Mouse (Mus musculus) monocyte, adult 5-6 weeks (primary cell): Measurements from ENCODE around the gene Bbof1. TPM values are rescaled to one million over a fixed set of nuclear protein-coding genes. Genes with fewer than 3 reads are reported as not detected.
A peak's percentile ranks its signal among the peaks of the same experiment; 100 is the strongest.

ENCODE experiments used
- ATAC-seq: fragments of 153-309, 156-312 bp; replicated peaks from 2 replicates; pipeline ENCODE4 v1.8.0; 2017; ENCODE audit warnings: mild to moderate bottlenecking; ENCODE audit not compliant: low TSS enrichment, insufficient number of reproducible peaks, severe bottlenecking, poor library complexity, low FRiP score
- total RNA-seq: library from RNA; stranded (forward); fragments of 200-1000, 200-491, 200-594 nt; gene quantifications from 3 replicates; pipeline ENCODE4 v1.2.3, GENCODE M21; 2017

Gene Bbof1
- total RNA-seq, 1 experiment from 2014 or later: not detected

DNA sequence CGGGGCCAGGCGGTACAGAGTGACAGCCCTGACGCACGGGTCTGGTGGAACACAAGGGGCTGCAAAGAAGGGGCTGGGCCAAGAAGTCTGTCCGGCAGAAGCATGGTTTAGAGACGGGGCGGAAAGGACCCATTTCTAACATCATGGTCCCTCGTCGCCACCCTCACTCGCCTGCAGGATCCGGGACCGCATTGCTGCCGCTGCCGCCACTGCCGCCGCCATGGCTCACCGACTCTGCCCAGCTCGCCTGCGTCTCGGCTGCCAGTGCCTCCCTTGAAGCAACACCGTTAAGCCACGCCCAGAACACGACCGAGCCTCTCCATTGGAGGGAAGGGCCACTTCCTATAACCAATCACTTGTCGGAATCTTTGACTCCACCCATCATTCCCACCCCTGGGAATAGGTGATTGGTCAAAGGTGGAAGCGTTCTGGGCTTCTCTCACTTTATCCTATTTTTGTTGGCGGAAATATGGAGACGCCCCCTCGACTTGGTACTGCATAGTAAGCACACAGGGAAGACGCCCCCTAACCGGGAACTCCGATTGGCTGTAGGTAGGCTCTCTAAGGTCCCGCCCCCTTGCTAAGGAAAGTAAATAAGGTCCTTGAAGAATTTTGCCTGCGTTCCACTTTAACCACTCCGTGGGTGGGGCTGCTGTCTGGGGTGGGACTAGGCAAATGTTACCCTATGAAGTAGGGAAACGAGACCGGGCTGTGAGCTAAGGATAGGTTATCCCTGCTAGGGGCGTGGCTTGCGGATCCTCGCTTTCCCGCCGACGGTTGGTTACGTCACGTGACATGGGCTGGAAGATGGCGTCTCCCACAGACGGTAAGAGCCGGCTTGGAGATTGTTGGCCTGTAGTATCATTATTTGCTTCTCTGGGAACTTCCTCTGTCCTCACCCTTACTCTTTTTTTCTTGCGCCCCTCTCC, 42.1 kb downstream of the Bbof1 start, which contains the start of the genes Aldh6a1 and Lin52:
Gene Aldh6a1 (minus strand): TSS at position 287 of the 929 bp plus-strand sequence.
Gene Lin52 (plus strand): TSS at position 705 of the 929 bp plus-strand sequence.
- peak; percentile 96 for ATAC-seq

DNA sequence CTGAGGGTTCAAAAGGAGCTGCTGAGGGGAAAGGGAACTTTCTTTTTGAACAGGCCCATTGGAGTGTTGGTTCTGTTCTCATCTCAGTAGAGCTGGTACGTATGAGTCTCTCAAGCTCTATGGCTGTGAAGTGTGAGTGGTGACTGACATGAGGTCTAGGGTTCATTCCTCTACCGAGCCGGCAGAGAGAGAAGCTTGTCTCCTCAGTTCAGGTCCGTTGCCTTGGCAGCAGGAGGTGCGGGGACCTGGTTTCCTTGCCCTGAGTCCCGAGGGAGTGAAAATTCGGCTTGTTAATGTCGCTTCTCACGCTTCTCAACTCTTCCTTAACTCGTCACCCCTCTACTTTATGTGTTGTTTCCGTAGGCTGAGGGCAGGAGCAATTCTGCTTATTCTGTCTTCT, 42.9 kb downstream of the Bbof1 start:
- no peak for ATAC-seq

DNA sequence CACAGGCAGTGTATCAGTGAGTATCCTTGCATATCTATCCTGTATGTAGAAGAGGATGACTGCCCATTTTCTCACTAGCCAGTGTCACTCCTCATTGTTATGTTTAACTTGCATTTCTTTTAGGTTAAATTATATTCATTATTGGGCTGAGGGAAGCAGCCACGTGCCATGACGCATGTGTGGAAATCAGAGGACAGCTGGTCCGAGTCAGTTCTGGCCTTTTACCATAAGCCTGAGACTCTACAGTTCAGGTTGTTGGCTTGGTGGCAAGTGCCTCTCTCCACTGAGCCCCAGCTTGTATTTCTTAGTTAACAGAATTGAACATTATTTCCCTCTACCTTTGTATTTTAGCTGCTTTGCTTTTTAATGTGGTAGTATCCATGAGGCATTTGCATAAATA, 48.0 kb downstream of the Bbof1 start:
- ATAC-seq: no peak

DNA sequence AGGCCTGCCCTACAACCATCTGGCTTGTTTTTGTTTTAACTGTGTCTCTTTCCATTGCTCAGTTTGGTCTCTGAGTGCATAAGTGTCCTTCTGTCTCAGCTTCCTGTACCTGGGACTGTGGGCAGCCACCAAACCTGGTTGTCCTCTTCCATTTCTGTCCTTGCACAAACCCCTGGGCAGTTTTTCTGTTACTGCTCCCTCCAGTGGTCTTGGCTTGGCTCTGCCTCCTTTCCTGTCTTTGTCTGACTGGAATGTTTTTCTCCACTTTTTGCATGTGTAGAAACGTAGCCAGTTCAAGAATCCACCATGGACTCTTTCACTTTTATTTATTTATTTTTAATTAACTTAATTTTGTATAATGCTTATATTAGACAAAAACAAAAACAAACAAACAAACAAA, 51.0 kb downstream of the Bbof1 start:
- no peak for ATAC-seq

DNA sequence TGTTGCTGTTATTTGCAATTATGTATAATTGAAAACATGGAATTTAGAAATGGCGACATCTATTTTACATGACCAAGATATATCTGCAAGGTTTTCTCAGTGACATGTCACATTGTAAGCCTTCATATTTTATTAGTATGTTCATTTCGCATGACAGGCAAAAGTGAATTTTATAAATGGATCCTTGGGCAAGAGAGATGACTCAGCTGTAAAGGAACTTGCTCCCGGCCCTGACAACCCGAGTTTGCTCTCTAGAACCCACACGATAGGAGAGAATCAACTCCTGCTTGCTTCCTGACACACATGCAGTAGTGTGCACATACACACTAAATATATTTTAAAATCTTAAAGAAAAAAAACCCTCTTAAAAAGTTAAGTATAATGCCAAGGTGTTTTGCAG, 52.5 kb downstream of the Bbof1 start:
- no peak for ATAC-seq

DNA sequence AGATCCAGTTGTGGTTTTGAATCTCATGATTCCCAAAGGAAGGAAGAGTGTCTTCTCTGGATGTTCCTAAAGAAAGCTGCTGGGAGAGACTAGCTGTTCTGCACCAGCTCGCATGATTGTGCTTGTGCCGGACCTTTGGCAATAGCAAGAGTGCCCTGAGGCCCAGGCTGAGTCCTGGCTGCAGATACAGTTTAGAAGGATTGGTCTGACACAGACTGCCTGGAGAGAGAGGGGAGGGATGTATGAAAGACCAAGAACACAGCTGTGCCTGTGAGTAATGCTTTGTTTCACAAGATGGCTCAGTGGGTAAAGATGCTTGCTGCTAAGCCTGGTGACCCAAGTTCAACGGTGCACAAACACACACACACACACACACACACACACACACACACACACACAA, 54.0 kb downstream of the Bbof1 start:
- no peak for ATAC-seq

DNA sequence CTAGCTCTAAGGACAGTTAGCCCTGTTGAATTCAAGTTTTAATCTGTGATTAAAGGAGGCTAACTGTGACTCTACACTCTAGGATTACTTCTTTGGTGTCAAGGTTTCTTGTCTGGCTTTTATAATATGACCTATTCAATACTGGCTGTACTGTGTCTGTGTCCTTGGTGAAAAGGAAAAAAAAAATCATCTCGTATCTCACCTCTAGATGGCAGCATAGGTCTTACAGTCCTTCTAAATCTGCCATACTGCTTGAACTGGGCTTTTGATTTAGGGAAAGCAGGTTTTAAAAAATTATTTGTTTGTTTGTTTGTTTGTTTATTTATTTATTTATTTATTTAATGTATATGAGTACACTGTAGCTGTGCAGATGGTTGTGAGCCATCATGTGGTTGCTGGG, 59.8 kb downstream of the Bbof1 start:
- 0 out of 2 replicates have a peak, but pooled peaks have one; percentile 56 for ATAC-seq

DNA sequence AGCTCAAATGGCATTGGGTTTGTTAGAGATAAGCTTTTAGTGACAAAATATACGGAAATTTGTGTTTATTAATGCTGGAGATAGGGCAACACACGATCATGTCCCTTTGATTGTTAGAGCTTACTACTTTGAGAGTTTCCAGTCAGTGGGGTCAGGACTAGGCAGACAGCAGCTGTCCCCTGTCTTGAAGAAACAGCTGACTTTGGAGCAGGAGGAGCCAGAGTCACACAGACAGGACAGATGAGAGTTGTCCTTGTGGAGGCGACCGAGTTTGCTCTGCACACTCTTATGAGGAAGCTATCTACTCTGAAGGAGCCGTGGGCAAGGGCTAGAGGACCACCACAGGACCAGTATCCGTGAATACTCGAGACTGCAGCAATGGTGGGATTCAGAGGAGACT, 70.1 kb downstream of the Bbof1 start:
- ATAC-seq: no peak

DNA sequence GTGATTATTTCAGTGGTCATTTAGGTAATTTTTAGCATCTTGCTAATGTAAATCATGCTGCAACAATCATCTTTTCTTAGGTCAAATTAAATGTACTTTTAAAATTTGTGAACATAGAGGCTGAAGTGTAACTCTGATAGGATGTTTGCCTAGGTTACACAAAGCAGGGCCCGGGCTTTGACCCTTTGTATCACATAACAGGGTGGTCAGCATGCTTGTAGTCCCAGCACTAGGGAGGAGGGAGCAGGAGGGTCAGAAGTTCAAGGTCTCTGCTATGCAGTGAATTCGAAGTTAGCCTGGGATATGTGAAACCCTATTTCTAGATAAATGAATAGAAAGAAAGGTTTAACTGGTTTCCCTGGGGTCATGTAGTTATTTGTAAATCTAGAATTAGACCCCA, 72.4 kb downstream of the Bbof1 start:
- ATAC-seq: no peak

DNA sequence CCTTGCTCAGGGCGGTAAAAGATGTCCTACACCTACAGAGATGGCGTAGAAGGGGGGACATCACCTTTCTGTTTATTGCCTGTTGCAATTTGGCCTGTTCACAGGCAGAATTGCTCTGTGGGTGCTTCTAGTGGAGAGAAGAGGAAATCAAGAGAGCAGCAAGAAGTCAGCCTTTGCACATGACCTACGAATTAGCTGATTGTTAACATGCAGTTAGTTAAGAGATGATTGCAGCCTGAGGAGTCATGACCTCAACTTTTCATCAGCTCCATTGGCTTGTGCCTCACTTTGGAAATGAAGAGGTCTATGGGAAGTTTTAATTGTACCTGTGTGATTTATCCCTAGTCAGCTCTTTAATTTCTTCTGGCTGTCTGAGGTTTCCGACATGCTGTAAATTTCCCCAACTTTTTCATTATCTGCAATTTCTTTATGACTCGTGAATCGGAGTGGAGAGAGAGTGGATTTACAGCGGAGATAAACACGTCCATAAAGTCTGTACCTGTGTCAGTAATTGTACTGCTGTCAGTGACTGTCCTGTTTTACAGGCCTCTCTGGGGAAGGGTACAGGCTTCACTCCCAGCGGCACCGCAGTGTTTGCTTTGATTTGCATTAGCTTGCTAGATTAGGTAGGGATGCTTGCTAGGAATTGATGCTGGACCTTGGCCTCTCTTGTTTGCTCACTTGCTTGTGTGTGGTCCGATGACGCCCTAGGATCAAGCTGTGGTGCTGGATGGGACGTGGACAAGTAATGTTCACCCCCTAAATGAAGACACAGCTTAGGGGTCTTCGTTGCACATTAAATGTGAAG, 74.1 kb downstream of the Bbof1 start:
- ATAC-seq: no peak

DNA sequence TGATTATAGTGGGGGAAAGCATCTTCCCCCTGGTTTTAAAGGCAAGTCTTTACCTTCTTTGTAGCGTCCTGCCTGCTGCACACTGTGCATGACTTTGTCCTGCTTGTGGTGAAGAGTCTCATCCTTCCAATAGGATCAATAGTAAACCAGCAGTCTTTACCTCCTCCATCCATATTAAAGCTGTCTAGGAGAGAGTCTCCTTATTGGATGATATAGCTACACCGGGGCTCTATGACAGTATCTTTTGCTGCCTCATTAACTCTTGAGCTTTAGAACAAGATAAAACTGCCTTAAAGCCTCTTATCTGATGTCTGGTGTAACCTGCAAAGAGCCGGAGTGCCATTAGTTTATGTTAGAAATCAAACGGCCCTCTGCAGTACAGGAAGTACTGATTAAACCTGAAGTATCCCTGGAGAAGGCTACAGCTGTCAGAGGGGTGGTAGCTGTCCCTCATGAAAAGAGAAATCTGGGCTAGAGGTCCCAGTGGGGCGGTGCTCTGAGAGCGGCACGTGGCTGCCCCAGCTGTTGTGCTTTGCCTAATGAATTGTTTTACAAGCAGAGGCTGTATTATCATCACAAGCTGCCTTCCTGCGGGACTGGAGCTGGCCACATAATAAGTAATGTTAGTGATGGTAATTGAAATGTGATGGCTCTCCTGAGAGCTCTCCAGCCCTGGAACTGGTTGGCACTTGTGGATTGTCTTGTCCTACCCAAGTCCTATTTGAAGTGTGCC, 78.6 kb downstream of the Bbof1 start:
- ATAC-seq: no peak

Other genes starting within 250 kb of the Bbof1 start
- gene Elmsan1, start 190.2 kb upstream of the Bbof1 start, total RNA-seq: 21.6 to 42.4 TPM (median 28.2 TPM) in 3 replicates
- 50.7 to 64.4 TPM (median 56.7 TPM) in 3 replicates for gene Ptgr2, start 123.8 kb upstream of the Bbof1 start, total RNA-seq
- gene Zfp410, start 92.2 kb upstream of the Bbof1 start, total RNA-seq: 37.1 to 48.0 TPM (median 46.0 TPM) in 3 replicates
- gene Coq6, start 47.4 kb upstream of the Bbof1 start, total RNA-seq: 5.7 to 9.8 TPM (median 8.6 TPM) in 3 replicates
- 0.29 to 0.32 TPM in 2 of 3 replicates, not detected in the other for gene Fam161b, start 47.2 kb upstream of the Bbof1 start, total RNA-seq
- 7.0 to 10.6 TPM (median 8.4 TPM) in 3 replicates for gene Entpd5, start within 50 bp of the Bbof1 start, total RNA-seq
- gene Rnf113a2, start 8.1 kb downstream of the Bbof1 start, total RNA-seq: 66.2 to 82.0 TPM (median 67.1 TPM) in 3 replicates
- 3.8 to 6.3 TPM (median 4.5 TPM) in 3 replicates for gene Aldh6a1, start 41.9 kb downstream of the Bbof1 start, total RNA-seq
- 21.2 to 23.0 TPM (median 21.7 TPM) in 3 replicates for gene Lin52, start 42.4 kb downstream of the Bbof1 start, total RNA-seq
- gene Vsx2, start 160.7 kb downstream of the Bbof1 start, total RNA-seq: not detected in 3 replicates
- 4.0 to 10.0 TPM (median 5.7 TPM) in 3 replicates for gene Abcd4, start 208.3 kb downstream of the Bbof1 start, total RNA-seq
- not detected in 3 replicates for gene Vrtn, start 231.9 kb downstream of the Bbof1 start, total RNA-seq